Mouse (Mus musculus) bone marrow, adult 2 months (tissue): ENCODE measurements around the gene Dusp16. TPM values are rescaled to one million over a fixed set of nuclear protein-coding genes. Genes with fewer than 3 reads are reported as not detected.

ENCODE experiments used
- H3K27ac ChIP-seq: fragments of 200-500 bp; 2 replicates; pipeline ENCODE4 v1.5.1; 2012; ENCODE audit warnings: low read depth, mild to moderate bottlenecking, control low read depth, inconsistent platforms, low read length; ENCODE audit not compliant: control insufficient read depth, poor library complexity, insufficient read depth
- H3K4me1 ChIP-seq: fragments of 200-500 bp; 2 replicates; pipeline ENCODE4 v1.6.1; 2011; ENCODE audit warnings: low read length; ENCODE audit not compliant: control insufficient read depth, insufficient read depth
- H3K4me3 ChIP-seq: fragments of 200-500 bp; replicated peaks from 2 replicates; pipeline ENCODE3; 2011; ENCODE audit warnings: mild to moderate bottlenecking, low read depth, low read length, control low read depth; ENCODE audit not compliant: control insufficient read depth
- CTCF ChIP-seq: fragments of 200-500 bp; IDR thresholded peaks from 2 replicates; pipeline ENCODE4 v1.5.1; 2011; ENCODE audit warnings: low read length, control low read depth; ENCODE audit not compliant: control insufficient read depth, insufficient read depth
- POLR2A ChIP-seq: fragments of 200-500 bp; IDR thresholded peaks from 2 replicates; pipeline ENCODE4 v1.6.1; 2011; ENCODE audit warnings: low read depth, mild to moderate bottlenecking, control low read depth, low read length, borderline replicate concordance; ENCODE audit not compliant: control insufficient read depth
- WGBS: fragments of 180-500 bp; shearing (Covaris S2); methylation state at CpG from one replicate; pipeline ENCODE4 v1.1.7; 2018; 5-methylcytosine and 5-hydroxymethylcytosine counted together
- polyA plus RNA-seq: library from polyadenylated mRNA; stranded (reverse); fragments of >200 nt; gene quantifications from 2 replicates; pipeline ENCODE4 v1.2.4, GENCODE M21; 2011; ENCODE audit warnings: low replicate concordance; ENCODE audit not compliant: missing spikeins, insufficient read depth, insufficient read length

Dusp16 gene
- polyA plus RNA-seq, 1 experiment = 11.2 TPM

GRCm38 (mm10) chr6:134782900-134783299, 9.5 kb downstream of the Dusp16 start:
- Histone ChIP-seq H3K4me3 (no peak overlapping the region), H3K27ac (no peak overlapping the region), H3K4me1 (no peaks in the 10 kb centered on the region)
- TF ChIP-seq CTCF (no peak), POLR2A (no peak)
- WGBS = 91% methylated on average over 7 of the region's 7 CpGs

- Histone ChIP-seq H3K27ac (no peak overlapping the region), H3K4me3 (no peak overlapping the region), H3K4me1 (no peaks in the 10 kb centered on the region)
- WGBS = 80% methylated on average over 7 of the region's 7 CpGs
- TF ChIP-seq POLR2A (no peak), CTCF (no peak)
Observed at GRCm38 (mm10) chr6:134781494-134781913, 10.9 kb downstream of the Dusp16 start.

- Histone ChIP-seq H3K4me1 (no peaks in the 10 kb centered on the region), H3K27ac (no peak overlapping the region), H3K4me3 (no peak overlapping the region)
- 85% methylated on average over 2 of the region's 2 CpGs for WGBS
- TF ChIP-seq POLR2A (no peak), CTCF (no peak)
Observed at GRCm38 (mm10) chr6:134780024-134780423, 12.4 kb downstream of the Dusp16 start.

GRCm38 (mm10) chr6:134773961-134774360, 18.5 kb downstream of the Dusp16 start:
- no peak overlapping the region for H3K27ac ChIP-seq
- no peaks in the 10 kb centered on the region for H3K4me1 ChIP-seq
- 34% methylated on average over 3 of the region's 3 CpGs for WGBS
- TF ChIP-seq CTCF (no peak), POLR2A (no peak)
- no peak overlapping the region for H3K4me3 ChIP-seq

- Histone ChIP-seq H3K27ac (no peak overlapping the region), H3K4me1 (no peaks in the 10 kb centered on the region), H3K4me3 (no peak overlapping the region)
- 85% methylated on average over 1 of the region's 1 CpGs for WGBS
- no peak for TF ChIP-seq CTCF
- no peak for TF ChIP-seq POLR2A
Observed at GRCm38 (mm10) chr6:134773292-134773893, 19.0 kb downstream of the Dusp16 start.

DNA sequence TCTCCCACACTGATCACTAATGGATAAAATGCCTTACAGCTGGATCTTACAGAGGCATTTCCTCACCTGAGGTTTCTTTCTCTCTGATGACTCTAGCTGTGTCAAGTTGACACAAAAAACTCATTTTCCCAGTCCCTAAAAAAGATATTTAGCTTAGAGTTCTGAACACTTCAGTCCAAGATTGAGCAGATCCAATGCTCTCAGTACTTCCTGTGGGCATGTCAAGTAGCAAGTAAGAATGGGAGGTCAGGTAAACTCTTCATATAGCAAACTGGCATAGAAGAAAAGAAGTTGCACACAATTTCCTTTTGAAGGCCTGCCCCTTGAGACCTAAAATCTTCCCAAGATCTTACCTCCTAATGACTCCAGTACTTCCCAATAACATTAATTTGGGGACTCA, 22.1 kb downstream of the Dusp16 start:
- no peak overlapping the region for H3K27ac ChIP-seq
- H3K4me3 ChIP-seq = no peak overlapping the region
- no peaks in the 10 kb centered on the region for H3K4me1 ChIP-seq
- TF ChIP-seq POLR2A (no peak), CTCF (no peak)

- Histone ChIP-seq H3K27ac (no peak overlapping the region), H3K4me3 (no peak overlapping the region), H3K4me1 (no peaks in the 10 kb centered on the region)
- 83% methylated on average over 5 of the region's 5 CpGs for WGBS
- TF ChIP-seq CTCF = no peak
- TF ChIP-seq POLR2A = no peak
Observed at GRCm38 (mm10) chr6:134764441-134765061, 27.9 kb downstream of the Dusp16 start.

DNA sequence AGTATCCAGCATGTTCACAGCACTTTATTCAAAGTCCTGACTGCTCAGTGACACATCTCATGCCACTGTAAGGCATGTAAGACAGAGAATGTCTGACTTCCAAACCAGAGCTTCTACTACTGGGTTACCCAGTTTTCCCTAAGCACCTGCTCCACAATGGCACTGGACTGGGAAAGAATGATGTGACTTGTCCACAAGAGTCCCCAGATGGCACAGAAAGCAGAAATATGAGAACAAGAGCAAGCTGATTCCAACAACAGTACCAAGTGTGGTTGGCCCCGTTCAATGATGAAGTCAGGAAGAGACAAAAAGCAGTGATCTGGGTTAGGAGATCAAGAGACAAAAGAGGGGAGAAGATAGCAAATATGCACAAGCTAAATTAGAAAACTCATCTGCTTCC, 29.0 kb downstream of the Dusp16 start:
- H3K4me1 ChIP-seq = no peaks in the 10 kb centered on the region
- WGBS = 79% methylated on average over 1 of the region's 1 CpGs
- no peak overlapping the region for H3K27ac ChIP-seq
- no peak for TF ChIP-seq POLR2A
- no peak overlapping the region for H3K4me3 ChIP-seq

- 82% methylated on average over 2 of the region's 2 CpGs for WGBS
- no peak overlapping the region for H3K4me3 ChIP-seq
- H3K27ac ChIP-seq = no peak overlapping the region
- TF ChIP-seq CTCF = no peak
- TF ChIP-seq POLR2A = no peak
- H3K4me1 ChIP-seq = no peaks in the 10 kb centered on the region; the same call in 1 of the 2 replicates
Observed at GRCm38 (mm10) chr6:134761808-134762207, 30.6 kb downstream of the Dusp16 start.
